Comparison of ENCODE assay signal across 7 mouse cellular contexts in the genomic region with DNA sequence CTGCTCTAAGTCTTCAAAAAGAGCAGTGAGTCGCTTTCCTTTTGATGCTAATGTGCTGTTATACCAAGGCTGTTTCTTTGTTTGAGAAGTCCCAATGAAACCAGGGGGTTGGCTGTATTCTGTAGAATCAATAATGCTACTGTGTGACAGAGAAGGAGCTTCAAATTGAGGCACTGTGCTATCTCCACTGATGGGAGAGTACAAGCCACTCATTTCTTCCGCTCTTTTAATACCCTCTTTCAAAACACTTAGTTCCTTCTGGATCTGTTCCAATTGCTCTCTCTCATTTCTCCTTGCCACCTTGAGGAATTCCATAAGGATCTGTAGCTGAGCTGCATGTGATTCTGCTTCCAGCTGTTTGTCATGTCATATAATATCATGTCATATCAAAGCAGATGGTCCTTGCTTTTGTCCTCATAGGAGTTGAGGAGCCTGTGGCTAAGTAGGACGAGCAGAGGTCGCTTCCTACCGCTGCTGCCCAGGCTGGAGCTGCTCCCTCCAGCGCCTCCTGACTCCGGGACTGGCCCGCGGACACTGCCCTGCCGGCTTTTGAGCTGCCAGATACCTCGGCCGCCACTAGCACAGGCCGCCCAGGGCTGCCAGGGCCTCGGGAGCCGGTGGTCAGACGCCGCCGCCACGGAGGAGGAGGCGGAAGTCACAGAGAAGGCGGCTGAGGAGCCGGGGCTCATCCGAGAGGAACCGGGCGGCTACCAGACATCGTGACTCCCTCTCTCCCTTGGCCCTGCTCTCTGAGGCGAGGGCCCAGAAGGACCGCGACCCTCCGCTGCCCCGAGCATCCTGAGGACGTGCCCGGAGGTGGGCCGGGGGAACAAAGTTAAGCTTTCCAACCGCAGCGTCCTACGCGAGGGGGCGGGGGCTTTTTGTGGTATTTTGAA. TPM values are rescaled to one million over a fixed set of nuclear protein-coding genes. Genes with fewer than 3 reads are reported as not detected.
A peak's percentile ranks its signal among the peaks of the same experiment; 100 is the strongest.
DNase-seq lines count a peak whose midpoint lies in the region; ATAC-seq and TF ChIP-seq lines count a peak whose summit lies in the region.

No protein-coding gene starts in this region.

- no peak for TF ChIP-seq CTCF in lung, postnatal 0 days (IDR thresholded peaks at IDR 0.05)

- H3K9me3 ChIP-seq in lung, postnatal 0 days (ENCODE audit: low read length) = no peaks in the 10 kb centered on the region
- no peaks in the 10 kb centered on the region for H3K9me3 ChIP-seq in neural tube, embryonic 15.5 days (replicated peaks)

- 7% methylated on average over 36 of the region's 39 CpGs for WGBS in lung, postnatal 0 days
- WGBS in neural tube, embryonic 15.5 days = 7% methylated on average over 38 of the region's 39 CpGs

- H3K27ac ChIP-seq in lung, postnatal 0 days (ENCODE audit: low read length) = no peak overlapping the region
- H3K27ac ChIP-seq in neural tube, embryonic 15.5 days (replicated peaks) = no peak overlapping the region

- no peaks in the 10 kb centered on the region for H3K4me1 ChIP-seq in lung, postnatal 0 days (ENCODE audit: insufficient read depth, low read depth, low read length)
- H3K4me1 ChIP-seq in neural tube, embryonic 15.5 days = 0 out of 2 replicates have a peak, but pooled peaks cover 6% of the 10 kb centered on the region

- peak; percentile 10 for DNase-seq in lung, postnatal 0 days (ENCODE audit: low spot score)
- DNase-seq in lung, postnatal 36 days = no peak
- DNase-seq in embryo, embryonic 9.5 days (ENCODE audit: extremely low spot score) = peak; percentile 52
- DNase-seq in liver (peak; percentile 7), MN1 (ENCODE audit: low spot score) (no peak)

- TF ChIP-seq EP300 in lung, postnatal 0 days (IDR thresholded peaks at IDR 0.05) = no peak

- ATAC-seq in lung, postnatal 0 days = 0 out of 2 replicates have a peak, but pooled peaks have one; percentile 33
- ATAC-seq in hematopoietic stem cell, adult 5-6 weeks (replicated peaks in 1 of 2; ENCODE audit: insufficient read depth in 1 of 2, low FRiP score in 2 of 2, low TSS enrichment in 1 of 2, low read depth in 1 of 2, poor library complexity in 2 of 2, severe bottlenecking in 2 of 2) = peak; percentile 84 to 91
- ATAC-seq in neural tube, embryonic 15.5 days (ENCODE audit: low FRiP score) = peak; percentile 81

- no peaks in the 10 kb centered on the region for H3K27me3 ChIP-seq in lung, postnatal 0 days (replicated peaks; ENCODE audit: insufficient read depth, low read length)
- H3K27me3 ChIP-seq in neural tube, embryonic 15.5 days (replicated peaks) = no peaks in the 10 kb centered on the region

- H3K4me3 ChIP-seq in lung, postnatal 0 days (ENCODE audit: low read depth, low read length) = peak overlapping the region; percentile 29
- H3K4me3 ChIP-seq in neural tube, embryonic 15.5 days (replicated peaks) = peak overlapping the region; percentile 47

- H3K36me3 ChIP-seq in lung, postnatal 0 days (ENCODE audit: insufficient read depth, low read length) = no peaks in the 10 kb centered on the region
- no peaks in the 10 kb centered on the region for H3K36me3 ChIP-seq in neural tube, embryonic 15.5 days

- 0 out of 2 replicates have a peak overlapping the region, but pooled peaks have one; percentile 6 for H3K9ac ChIP-seq in lung, postnatal 0 days (replicated peaks; ENCODE audit: low read depth)
- H3K9ac ChIP-seq in neural tube, embryonic 15.5 days (replicated peaks) = peak overlapping the region; percentile 64

- peak overlapping the region; percentile 53 for H3K4me2 ChIP-seq in lung, postnatal 0 days (replicated peaks; ENCODE audit: low read depth, low read length)
- H3K4me2 ChIP-seq in neural tube, embryonic 15.5 days = peak overlapping the region; percentile 85

RNA-seq across cellular contexts. Expression of a gene that starts 45.1 kb away (rescaled TPM):
- 41.1 and 44.1 TPM in 2 replicates for polyA plus RNA-seq in lung, postnatal 0 days (2015; fragmentation: Nextera tagmentation; extraction: Ambion mirVana)
- total RNA-seq in hematopoietic stem cell, adult 5-6 weeks (2017) = 303 and 379 TPM in 2 replicates
- polyA plus RNA-seq in neural tube, embryonic 15.5 days (2015; fragmentation: Nextera tagmentation; extraction: Ambion mirVana) = 23.2 and 25.8 TPM in 2 replicates

RNA-seq across cellular contexts. Expression of a gene that starts 52.8 kb away (rescaled TPM):
- polyA plus RNA-seq in lung, postnatal 0 days (2015; fragmentation: Nextera tagmentation; extraction: Ambion mirVana) = not detected in 2 replicates
- total RNA-seq in hematopoietic stem cell, adult 5-6 weeks (2017) = not detected in 2 replicates
- polyA plus RNA-seq in neural tube, embryonic 15.5 days (2015; fragmentation: Nextera tagmentation; extraction: Ambion mirVana) = not detected in 2 replicates

RNA-seq across cellular contexts. Expression of a gene that starts 52.8 kb away (rescaled TPM):
- not detected in 2 replicates for polyA plus RNA-seq in lung, postnatal 0 days (2015; fragmentation: Nextera tagmentation; extraction: Ambion mirVana)
- total RNA-seq in hematopoietic stem cell, adult 5-6 weeks (2017) = not detected in 2 replicates
- polyA plus RNA-seq in neural tube, embryonic 15.5 days (2015; fragmentation: Nextera tagmentation; extraction: Ambion mirVana) = not detected in 2 replicates

Comparison
In these comparisons a context has a peak if more than half of its experiments do, and no peak if none do; other contexts are left out.
1. DNase-seq: peak in lung, postnatal 0 days (single experiment), embryo, embryonic 9.5 days (single experiment) and liver (single experiment); none in lung, postnatal 36 days (single experiment) and MN1 (single experiment).
2. ATAC-seq: peak in every context shown above with its lines; median percentile 88 in hematopoietic stem cell, adult 5-6 weeks; 81 in neural tube, embryonic 15.5 days; 33 in lung, postnatal 0 days.